ENCODE assay signal across 10 mouse cellular contexts in genomic region chr17:86371101-86371561, GRCm38 (mm10).
A peak's percentile ranks its signal among the peaks of the same experiment; 100 is the strongest.
DNase-seq lines count a peak whose midpoint lies in the region; ATAC-seq and TF ChIP-seq lines count a peak whose summit lies in the region.
"Had no signal": no experiment of that assay in that cellular context is flagged by ENCODE, and none has a peak within 500 bp of the region (broad histone marks: within the 10 kb centered on the region; RNA-seq: fewer than 3 reads in every experiment).

No protein-coding gene starts in this region.

- H3K27me3 ChIP-seq in kidney, embryonic 16.5 days (ENCODE audit: insufficient read depth, low read length): no peaks in the 10 kb centered on the region
- H3K27me3 ChIP-seq in lung, postnatal 0 days (replicated peaks; ENCODE audit: insufficient read depth, low read length): no peaks in the 10 kb centered on the region
- H3K27me3 ChIP-seq: liver, embryonic 15.5 days had no signal

- ATAC-seq in kidney, embryonic 16.5 days (ENCODE audit: low FRiP score, low TSS enrichment): no peak
- peak; percentile 50; the same call in 1 of the 2 replicates for ATAC-seq in lung, postnatal 0 days
- ATAC-seq in megakaryocyte progenitor cell, adult 5-6 weeks (replicated peaks; ENCODE audit: poor library complexity): no peak

- WGBS in kidney, embryonic 16.5 days: 43% methylated on average over 4 of the region's 4 CpGs
- WGBS in lung, postnatal 0 days: 36% methylated on average over 4 of the region's 4 CpGs

- H3K4me2 ChIP-seq in kidney, embryonic 16.5 days (replicated peaks; ENCODE audit: low read depth, low read length): no peak overlapping the region
- no peak overlapping the region for H3K4me2 ChIP-seq in lung, postnatal 0 days (replicated peaks; ENCODE audit: low read depth, low read length)
- H3K4me2 ChIP-seq: liver, embryonic 15.5 days had no signal

- peaks cover 31% of the 10 kb centered on the region for H3K4me1 ChIP-seq in kidney, embryonic 16.5 days (ENCODE audit: insufficient read depth, low read length)
- peaks cover 5% of the 10 kb centered on the region; the same call in 1 of the 2 replicates for H3K4me1 ChIP-seq in lung, postnatal 0 days (ENCODE audit: insufficient read depth, low read depth, low read length)
- H3K4me1 ChIP-seq: liver, embryonic 15.5 days had no signal

- H3K9ac ChIP-seq in kidney, embryonic 16.5 days (replicated peaks; ENCODE audit: low read length): no peak overlapping the region
- no peak overlapping the region for H3K9ac ChIP-seq in lung, postnatal 0 days (replicated peaks; ENCODE audit: low read depth)
- H3K9ac ChIP-seq: liver, embryonic 15.5 days had no signal

- no peaks in the 10 kb centered on the region for H3K9me3 ChIP-seq in kidney, embryonic 16.5 days (ENCODE audit: low read length)
- no peaks in the 10 kb centered on the region for H3K9me3 ChIP-seq in lung, postnatal 0 days (ENCODE audit: low read length)
- H3K9me3 ChIP-seq: liver, embryonic 15.5 days had no signal

- DNase-seq in kidney, postnatal 14 days: peak; percentile 47
- DNase-seq in brain, adult 2 months (ENCODE audit: low read depth, low spot score): peak; percentile 82
- peak; percentile 47 to 74 for DNase-seq in gastrocnemius, postnatal 4 days (ENCODE audit: low spot score in 2 of 2)
- peak; percentile 40 for DNase-seq in lung, postnatal 0 days (ENCODE audit: low spot score)
- no peak for DNase-seq in cerebellum, adult 11 months
- no peak for DNase-seq in urinary bladder, postnatal 14 days (ENCODE audit: low spot score)

- TF ChIP-seq CTCF in lung, postnatal 0 days (IDR thresholded peaks at IDR 0.05): no peak

- TF ChIP-seq EP300 in lung, postnatal 0 days (IDR thresholded peaks at IDR 0.05): no peak

- no peaks in the 10 kb centered on the region for H3K36me3 ChIP-seq in kidney, embryonic 16.5 days (ENCODE audit: insufficient read depth, low read length)
- H3K36me3 ChIP-seq in lung, postnatal 0 days (ENCODE audit: insufficient read depth, low read length): no peaks in the 10 kb centered on the region
- H3K36me3 ChIP-seq: liver, embryonic 15.5 days had no signal

- H3K4me3 ChIP-seq in kidney, embryonic 16.5 days (ENCODE audit: low read length): no peak overlapping the region
- H3K4me3 ChIP-seq in lung, postnatal 0 days (ENCODE audit: low read depth, low read length): no peak overlapping the region
- H3K4me3 ChIP-seq: erythroblast, embryonic 14.5 days; liver, embryonic 15.5 days had no signal

- no peak overlapping the region for H3K27ac ChIP-seq in kidney, embryonic 16.5 days (ENCODE audit: low read length)
- H3K27ac ChIP-seq in lung, postnatal 0 days (ENCODE audit: low read length): no peak overlapping the region
- H3K27ac ChIP-seq: liver, embryonic 15.5 days had no signal

Comparison
In these comparisons a context has a peak if more than half of its experiments do, and no peak if none do; other contexts are left out.
1. DNase-seq: peak in kidney, postnatal 14 days (single experiment), brain, adult 2 months (single experiment), gastrocnemius, postnatal 4 days (2 of 2) and lung, postnatal 0 days (single experiment); none in cerebellum, adult 11 months (single experiment) and urinary bladder, postnatal 14 days (single experiment).